Mouse (Mus musculus) lung, postnatal 4 days (tissue): ENCODE measurements at regions not wholly inside any gene's neighbourhood (a gene's known extent, or its start where the extent isn't known, plus 50 kb on each side); places are given as distances from the start of the nearest gene placed in this dataset.
A peak's percentile ranks its signal among the peaks of the same experiment; 100 is the strongest.

Experiments
- DNase-seq, 2 experiments: peaks; one replicate each; pipeline ENCODE4 v3.0.0; 2021

GRCm38 (mm10) chr2:114260397-114261071, 59.3 kb upstream of the Zfp770 start:
- DNase-seq, result peak in 1 of 2 experiments; percentile 39

- no peak for DNase-seq
Observed at GRCm38 (mm10) chr2:114259539-114259938, 58.3 kb upstream of the Zfp770 start.
